Mouse (Mus musculus): ENCODE results near the gene Cmss1. TPM values are rescaled to one million over a fixed set of nuclear protein-coding genes. Genes with fewer than 3 reads are reported as not detected.

The Cmss1 gene
- 50.4 and 55.8 TPM in 2 replicates for polyA plus RNA-seq (2014; fragmentation: Nextera tagmentation; extraction: Ambion mirVana)

GRCm38 (mm10) chr16:57606444-57607227 lies at the start of gene Cmss1:
TSS of gene Cmss1 (minus strand) at chr16:57606864.
- H3K4me3 ChIP-seq (ENCODE audit: low read depth, low read length): peak within 1 kb of the TSS; percentile 70
- ATAC-seq (ENCODE audit: insufficient number of reproducible peaks, insufficient read depth, low FRiP score, low read depth): peak; percentile 90
- WGBS: under 1% methylated on average over 64 of the region's 64 CpGs
- peak within 1 kb of the TSS; percentile 34 for H3K9ac ChIP-seq (replicated peaks; ENCODE audit: low read depth, low read length)
- H3K27me3 ChIP-seq (ENCODE audit: control insufficient read depth, insufficient read depth, low read length): no peaks in the 10 kb centered on the region
- H3K27ac ChIP-seq (ENCODE audit: low read length): no peak within 1 kb of the TSS
- H3K36me3 ChIP-seq (ENCODE audit: control insufficient read depth, insufficient read depth, low read length): no peaks in the 10 kb centered on the region
- peaks cover 9% of the 10 kb centered on the region for H3K4me1 ChIP-seq (ENCODE audit: control insufficient read depth, insufficient read depth, low read length)
- H3K9me3 ChIP-seq (ENCODE audit: control insufficient read depth, low read depth, low read length): no peaks in the 10 kb centered on the region
- peak within 1 kb of the TSS; percentile 72 for H3K4me2 ChIP-seq (replicated peaks; ENCODE audit: low read depth, low read length)

- no peaks in the 10 kb centered on the region for H3K4me1 ChIP-seq (ENCODE audit: control insufficient read depth, insufficient read depth, low read length)
- H3K4me2 ChIP-seq (replicated peaks; ENCODE audit: low read depth, low read length): no peak overlapping the region
- H3K36me3 ChIP-seq (ENCODE audit: control insufficient read depth, insufficient read depth, low read length): no peaks in the 10 kb centered on the region
- no peak for ATAC-seq (ENCODE audit: insufficient number of reproducible peaks, insufficient read depth, low FRiP score, low read depth)
- no peaks in the 10 kb centered on the region for H3K9me3 ChIP-seq (ENCODE audit: control insufficient read depth, low read depth, low read length)
- no peak overlapping the region for H3K4me3 ChIP-seq (ENCODE audit: low read depth, low read length)
- no peak overlapping the region for H3K27ac ChIP-seq (ENCODE audit: low read length)
- no peak overlapping the region for H3K9ac ChIP-seq (replicated peaks; ENCODE audit: low read depth, low read length)
- 41% methylated on average over 2 of the region's 2 CpGs for WGBS
- H3K27me3 ChIP-seq (ENCODE audit: control insufficient read depth, insufficient read depth, low read length): no peaks in the 10 kb centered on the region
Observed at GRCm38 (mm10) chr16:57649888-57650287, 43.2 kb upstream of the Cmss1 start.

GRCm38 (mm10) chr16:57641346-57641885 lies 34.8 kb upstream of the Cmss1 start:
- H3K4me3 ChIP-seq (ENCODE audit: low read depth, low read length): no peak overlapping the region
- no peaks in the 10 kb centered on the region for H3K36me3 ChIP-seq (ENCODE audit: control insufficient read depth, insufficient read depth, low read length)
- WGBS: 83% methylated on average over 10 of the region's 10 CpGs

GRCm38 (mm10) chr16:57634766-57635165 lies 28.1 kb upstream of the Cmss1 start:
- 32% methylated on average over 5 of the region's 5 CpGs for WGBS

More at GRCm38 (mm10) chr16:57641346-57641885, 34.8 kb upstream of the Cmss1 start:
- Histone ChIP-seq H3K4me2 (replicated peaks; ENCODE audit: low read depth, low read length) (no peak overlapping the region), H3K27me3 (ENCODE audit: control insufficient read depth, insufficient read depth, low read length) (no peaks in the 10 kb centered on the region), H3K4me1 (ENCODE audit: control insufficient read depth, insufficient read depth, low read length) (no peaks in the 10 kb centered on the region), H3K27ac (ENCODE audit: low read length) (no peak overlapping the region), H3K9ac (replicated peaks; ENCODE audit: low read depth, low read length) (no peak overlapping the region), H3K9me3 (ENCODE audit: control insufficient read depth, low read depth, low read length) (no peaks in the 10 kb centered on the region)
- no peak for ATAC-seq (ENCODE audit: insufficient number of reproducible peaks, insufficient read depth, low FRiP score, low read depth)

DNA sequence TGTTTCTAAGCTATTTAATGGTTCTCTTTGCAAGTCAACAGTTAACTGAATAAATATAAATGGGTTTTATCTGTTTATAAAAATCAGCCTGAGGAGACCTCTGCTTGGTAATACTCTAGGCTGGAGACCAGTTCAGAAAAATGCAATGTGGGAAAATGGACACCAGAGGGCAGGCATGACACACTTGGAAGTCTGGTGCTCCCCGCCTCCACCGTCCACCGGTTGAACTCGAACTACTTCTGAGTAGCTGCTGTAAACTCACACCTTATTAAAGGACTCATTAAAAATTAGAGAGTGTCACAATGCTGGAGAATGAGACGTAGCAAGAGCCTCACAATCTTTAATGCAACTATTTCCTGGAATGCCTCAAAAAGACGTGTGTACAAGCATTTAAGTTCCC lies 27.5 kb upstream of the Cmss1 start:
- Histone ChIP-seq H3K4me1 (ENCODE audit: control insufficient read depth, insufficient read depth, low read length) (no peaks in the 10 kb centered on the region), H3K27ac (ENCODE audit: low read length) (no peak overlapping the region), H3K9ac (replicated peaks; ENCODE audit: low read depth, low read length) (no peak overlapping the region), H3K9me3 (ENCODE audit: control insufficient read depth, low read depth, low read length) (no peaks in the 10 kb centered on the region), H3K4me3 (ENCODE audit: low read depth, low read length) (no peak overlapping the region), H3K27me3 (ENCODE audit: control insufficient read depth, insufficient read depth, low read length) (no peaks in the 10 kb centered on the region), H3K4me2 (replicated peaks; ENCODE audit: low read depth, low read length) (no peak overlapping the region), H3K36me3 (ENCODE audit: control insufficient read depth, insufficient read depth, low read length) (no peaks in the 10 kb centered on the region)
- peak; percentile 79; the same call in 1 of the 2 replicates for ATAC-seq (ENCODE audit: insufficient number of reproducible peaks, insufficient read depth, low FRiP score, low read depth)
- 12% methylated on average over 6 of the region's 6 CpGs for WGBS

More at GRCm38 (mm10) chr16:57634766-57635165, 28.1 kb upstream of the Cmss1 start:
- Histone ChIP-seq H3K9me3 (ENCODE audit: control insufficient read depth, low read depth, low read length) (no peaks in the 10 kb centered on the region), H3K4me3 (ENCODE audit: low read depth, low read length) (no peak overlapping the region), H3K4me1 (ENCODE audit: control insufficient read depth, insufficient read depth, low read length) (no peaks in the 10 kb centered on the region), H3K27me3 (ENCODE audit: control insufficient read depth, insufficient read depth, low read length) (no peaks in the 10 kb centered on the region), H3K9ac (replicated peaks; ENCODE audit: low read depth, low read length) (no peak overlapping the region), H3K4me2 (replicated peaks; ENCODE audit: low read depth, low read length) (no peak overlapping the region), H3K36me3 (ENCODE audit: control insufficient read depth, insufficient read depth, low read length) (no peaks in the 10 kb centered on the region), H3K27ac (ENCODE audit: low read length) (no peak overlapping the region)
- ATAC-seq (ENCODE audit: insufficient number of reproducible peaks, insufficient read depth, low FRiP score, low read depth): no peak

- H3K27me3 ChIP-seq (ENCODE audit: control insufficient read depth, insufficient read depth, low read length): no peaks in the 10 kb centered on the region
- no peak overlapping the region for H3K4me3 ChIP-seq (ENCODE audit: low read depth, low read length)
- WGBS: 6% methylated on average over 1 of the region's 1 CpGs
- no peak for ATAC-seq (ENCODE audit: insufficient number of reproducible peaks, insufficient read depth, low FRiP score, low read depth)
- no peaks in the 10 kb centered on the region for H3K4me1 ChIP-seq (ENCODE audit: control insufficient read depth, insufficient read depth, low read length)
- no peak overlapping the region for H3K4me2 ChIP-seq (replicated peaks; ENCODE audit: low read depth, low read length)
- no peak overlapping the region for H3K27ac ChIP-seq (ENCODE audit: low read length)
- no peaks in the 10 kb centered on the region for H3K36me3 ChIP-seq (ENCODE audit: control insufficient read depth, insufficient read depth, low read length)
- no peaks in the 10 kb centered on the region for H3K9me3 ChIP-seq (ENCODE audit: control insufficient read depth, low read depth, low read length)
- no peak overlapping the region for H3K9ac ChIP-seq (replicated peaks; ENCODE audit: low read depth, low read length)
Observed at GRCm38 (mm10) chr16:57611768-57612167, 5.1 kb upstream of the Cmss1 start.

GRCm38 (mm10) chr16:57601031-57601430 lies 5.6 kb downstream of the Cmss1 start:
- Histone ChIP-seq H3K27me3 (ENCODE audit: control insufficient read depth, insufficient read depth, low read length) (no peaks in the 10 kb centered on the region), H3K36me3 (ENCODE audit: control insufficient read depth, insufficient read depth, low read length) (no peaks in the 10 kb centered on the region), H3K4me2 (replicated peaks; ENCODE audit: low read depth, low read length) (no peak overlapping the region), H3K4me3 (ENCODE audit: low read depth, low read length) (no peak overlapping the region), H3K27ac (ENCODE audit: low read length) (no peak overlapping the region), H3K9ac (replicated peaks; ENCODE audit: low read depth, low read length) (no peak overlapping the region), H3K4me1 (ENCODE audit: control insufficient read depth, insufficient read depth, low read length) (peaks cover 9% of the 10 kb centered on the region), H3K9me3 (ENCODE audit: control insufficient read depth, low read depth, low read length) (no peaks in the 10 kb centered on the region)
- ATAC-seq (ENCODE audit: insufficient number of reproducible peaks, insufficient read depth, low FRiP score, low read depth): no peak

DNA sequence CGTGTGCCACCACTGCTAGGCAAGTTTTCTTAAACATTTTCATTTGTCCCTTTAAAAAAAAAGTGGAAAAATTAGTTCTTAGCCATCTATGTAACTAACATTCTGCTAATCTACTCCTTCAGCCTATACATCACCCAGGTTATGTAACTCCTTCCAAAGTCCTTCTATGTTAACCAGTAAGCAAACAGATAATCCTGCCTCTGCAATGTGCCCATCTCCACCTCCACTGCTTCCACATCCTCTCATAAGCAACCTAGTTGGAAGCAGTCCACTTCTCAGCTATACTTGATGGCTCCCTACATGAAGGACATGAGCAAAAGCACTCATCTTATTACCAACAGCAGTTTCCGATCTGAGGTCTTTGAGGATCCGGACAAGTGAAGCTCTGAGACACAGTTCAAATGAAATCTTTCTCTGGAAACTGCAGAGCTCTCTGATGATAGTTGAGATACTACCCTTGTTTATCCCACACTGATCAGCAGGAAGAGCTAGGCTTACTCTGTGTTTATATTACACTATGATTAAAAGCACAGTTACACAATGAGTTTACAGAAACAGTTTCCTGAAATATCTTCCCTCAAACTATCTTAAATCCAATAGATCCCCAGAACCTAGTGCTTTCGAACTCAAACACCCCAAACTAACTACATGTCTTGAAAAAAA lies 9.2 kb downstream of the Cmss1 start:
- Histone ChIP-seq H3K27me3 (ENCODE audit: control insufficient read depth, insufficient read depth, low read length) (no peaks in the 10 kb centered on the region), H3K9ac (replicated peaks; ENCODE audit: low read depth, low read length) (no peak overlapping the region), H3K4me1 (ENCODE audit: control insufficient read depth, insufficient read depth, low read length) (no peaks in the 10 kb centered on the region), H3K27ac (ENCODE audit: low read length) (no peak overlapping the region), H3K9me3 (ENCODE audit: control insufficient read depth, low read depth, low read length) (no peaks in the 10 kb centered on the region), H3K4me2 (replicated peaks; ENCODE audit: low read depth, low read length) (no peak overlapping the region), H3K4me3 (ENCODE audit: low read depth, low read length) (no peak overlapping the region), H3K36me3 (ENCODE audit: control insufficient read depth, insufficient read depth, low read length) (no peaks in the 10 kb centered on the region)
- no peak for ATAC-seq (ENCODE audit: insufficient number of reproducible peaks, insufficient read depth, low FRiP score, low read depth)
- WGBS: 67% methylated on average over 4 of the region's 4 CpGs
